Mouse (Mus musculus) hindbrain, embryonic 11.5 days (tissue): ENCODE results near the gene Sms. TPM values are rescaled to one million over a fixed set of nuclear protein-coding genes. Genes with fewer than 3 reads are reported as not detected.

ENCODE experiments used
- ATAC-seq: fragments of 200-750 bp; cut with Nextera tagmentation; 2 replicates; pipeline ENCODE4 v1.8.0; 2017; ENCODE audit warnings: mild to moderate bottlenecking, moderate TSS enrichment, moderate library complexity; ENCODE audit not compliant: low FRiP score
- DNase-seq: peaks from one replicate; pipeline ENCODE4 v3.0.0-alpha.2; 2015; ENCODE audit warnings: low spot score
- H3K27ac ChIP-seq: fragments of 300-500 bp; sonication (generic); 2 replicates; pipeline ENCODE4 v1.5.1; 2014; ENCODE audit warnings: mild to moderate bottlenecking, low read depth, low read length
- H3K27me3 ChIP-seq: fragments of 300-500 bp; sonication (generic); 2 replicates; pipeline ENCODE4 v1.6.1; 2014; ENCODE audit warnings: mild to moderate bottlenecking, low read length, moderate library complexity, mixed read lengths; ENCODE audit not compliant: control insufficient read depth, insufficient read depth
- H3K36me3 ChIP-seq: fragments of 300-500 bp; sonication (generic); 2 replicates; pipeline ENCODE4 v1.6.1; 2014; ENCODE audit warnings: mild to moderate bottlenecking, low read length, moderate library complexity, mixed read lengths; ENCODE audit not compliant: control insufficient read depth, insufficient read depth
- H3K4me1 ChIP-seq: fragments of 300-500 bp; sonication (generic); replicated peaks from 2 replicates; pipeline ENCODE4 v1.6.1; 2014; ENCODE audit warnings: low read length, mixed read lengths; ENCODE audit not compliant: control insufficient read depth, insufficient read depth
- H3K4me2 ChIP-seq: fragments of 300-500 bp; sonication (generic); replicated peaks from 2 replicates; pipeline ENCODE4 v1.6.1; 2014; ENCODE audit warnings: mild to moderate bottlenecking, low read depth, low read length
- H3K4me3 ChIP-seq: fragments of 300-500 bp; sonication (generic); 2 replicates; pipeline ENCODE4 v1.5.1; 2014; ENCODE audit warnings: low read depth, low read length
- H3K9ac ChIP-seq: fragments of 300-500 bp; sonication (generic); 2 replicates; pipeline ENCODE4 v1.6.1; 2014; ENCODE audit warnings: low read depth, low read length
- H3K9me3 ChIP-seq: fragments of 300-500 bp; sonication (generic); 2 replicates; pipeline ENCODE4 v1.6.1; 2016; ENCODE audit warnings: low read length; ENCODE audit not compliant: control insufficient read depth
- WGBS: fragments of 180-500 bp; shearing (Covaris S2); extraction: QIAGEN DNeasy Blood & Tissue Kit; methylation state at CpG from one replicate; pipeline ENCODE4 v1.1.7; 2014; 5-methylcytosine and 5-hydroxymethylcytosine counted together
- polyA plus RNA-seq: library from polyadenylated mRNA; unstranded; fragments of >200 nt; fragmentation: Nextera tagmentation; extraction: Ambion mirVana; gene quantifications from 2 replicates; pipeline ENCODE4 v1.2.1, GENCODE M21; 2014

The Sms gene
- polyA plus RNA-seq, 1 experiment from 2014 or later: 110 TPM

DNA sequence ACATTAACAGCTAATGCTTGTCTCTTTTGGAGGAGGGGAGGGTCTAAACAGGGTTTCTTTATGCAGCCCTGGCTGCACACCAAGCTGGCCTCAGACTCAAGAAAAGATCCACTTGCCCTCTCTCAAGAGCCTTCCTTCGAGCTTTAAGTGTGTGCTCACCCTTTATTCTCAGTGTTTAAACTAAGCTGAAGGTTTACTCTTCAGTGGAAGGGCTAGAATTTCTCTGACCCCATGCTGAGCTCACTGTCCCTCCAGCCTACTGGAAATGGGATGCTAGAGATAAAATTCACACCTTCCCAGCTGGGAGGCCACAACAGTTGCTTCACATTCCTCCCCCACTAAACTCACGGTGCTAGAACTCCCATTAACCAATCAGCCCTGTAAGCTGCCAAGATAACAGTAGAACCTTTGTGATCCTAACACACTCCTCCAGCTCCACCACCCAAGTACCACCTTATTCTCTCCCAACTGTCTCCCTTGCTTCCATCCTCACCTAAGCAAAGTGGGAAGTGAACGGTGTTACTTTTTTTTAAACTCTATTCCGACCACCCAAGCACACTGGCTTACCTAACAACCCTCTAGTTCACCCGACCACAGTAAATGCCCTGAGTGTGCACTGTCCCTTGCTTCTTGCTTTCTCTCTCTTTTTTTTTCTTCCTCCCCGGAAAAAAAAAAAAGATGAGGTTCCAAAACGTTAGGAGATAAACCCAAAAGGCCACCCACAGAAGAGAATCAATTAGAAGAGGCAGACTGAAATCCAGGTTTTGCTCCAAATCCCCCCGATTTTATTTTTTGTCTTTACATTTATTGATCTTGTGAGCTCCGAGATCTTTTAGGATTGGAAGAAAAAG is 2.0 kb downstream of the Sms start:
- Histone ChIP-seq H3K4me1 (no peaks in the 10 kb centered on the region), H3K27me3 (no peaks in the 10 kb centered on the region), H3K36me3 (no peaks in the 10 kb centered on the region), H3K9me3 (no peaks in the 10 kb centered on the region), H3K27ac (no peak overlapping the region), H3K4me2 (peak overlapping the region; percentile 44), H3K4me3 (peak overlapping the region; percentile 62), H3K9ac (peak overlapping the region; percentile 31; the same call in 1 of the 2 replicates)
- 19% methylated on average over 9 of the region's 9 CpGs for WGBS
- peak; percentile 11 for DNase-seq
- no peak for ATAC-seq

DNA sequence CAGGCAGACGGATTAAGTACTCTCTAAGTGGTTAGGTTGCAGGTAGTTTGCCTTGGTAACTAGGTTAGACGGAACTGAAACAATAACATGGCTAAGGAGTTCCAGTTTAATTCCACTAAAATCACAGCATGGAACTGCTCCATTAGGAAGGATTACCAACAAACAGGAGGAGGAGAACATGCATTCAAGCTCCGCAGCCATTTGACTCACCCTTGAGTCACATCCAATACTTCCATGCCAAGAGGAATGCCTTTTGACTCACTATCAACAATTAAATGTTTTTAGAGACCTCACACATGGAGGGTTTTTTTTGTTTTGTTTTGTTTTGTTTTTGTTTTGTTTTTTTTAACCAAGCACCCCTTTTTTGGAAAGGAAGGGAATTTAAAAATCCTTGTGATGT is 3.3 kb downstream of the Sms start:
- Histone ChIP-seq H3K9ac (no peak overlapping the region), H3K27ac (no peak overlapping the region), H3K4me2 (no peak overlapping the region), H3K4me1 (no peaks in the 10 kb centered on the region), H3K9me3 (no peaks in the 10 kb centered on the region), H3K36me3 (no peaks in the 10 kb centered on the region), H3K27me3 (no peaks in the 10 kb centered on the region), H3K4me3 (no peak overlapping the region)
- 93% methylated on average over 3 of the region's 3 CpGs for WGBS
- ATAC-seq (no peak), DNase-seq (no peak)

DNA sequence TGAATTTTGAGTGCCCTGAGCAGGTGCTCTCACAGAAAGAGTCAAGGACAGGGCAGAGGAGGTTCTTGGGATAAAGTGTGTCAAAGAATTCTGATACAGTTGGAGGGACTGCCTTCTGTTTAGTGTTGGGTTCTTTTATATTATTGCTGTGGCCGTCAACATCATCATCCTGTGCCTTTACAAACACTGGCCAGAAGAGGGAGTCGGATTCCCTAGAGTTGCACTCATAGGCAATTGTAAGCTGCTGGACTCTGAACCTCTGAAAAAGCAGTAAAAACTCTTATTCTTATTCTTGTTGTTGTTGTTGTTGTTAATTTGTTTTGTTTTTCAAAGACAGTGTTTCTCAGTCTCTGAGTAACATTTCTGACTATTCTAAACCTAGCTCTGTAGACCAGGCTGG is 5.3 kb downstream of the Sms start:
- H3K9ac ChIP-seq: no peak overlapping the region
- ATAC-seq (no peak), DNase-seq (peak; percentile 24)
- no peak overlapping the region for H3K4me3 ChIP-seq
- H3K27ac ChIP-seq: no peak overlapping the region
- H3K4me1 ChIP-seq: no peaks in the 10 kb centered on the region
- no peaks in the 10 kb centered on the region for H3K9me3 ChIP-seq
- H3K27me3 ChIP-seq: no peaks in the 10 kb centered on the region
- H3K36me3 ChIP-seq: no peaks in the 10 kb centered on the region
- WGBS: 56% methylated on average over 2 of the region's 2 CpGs
- no peak overlapping the region for H3K4me2 ChIP-seq

DNA sequence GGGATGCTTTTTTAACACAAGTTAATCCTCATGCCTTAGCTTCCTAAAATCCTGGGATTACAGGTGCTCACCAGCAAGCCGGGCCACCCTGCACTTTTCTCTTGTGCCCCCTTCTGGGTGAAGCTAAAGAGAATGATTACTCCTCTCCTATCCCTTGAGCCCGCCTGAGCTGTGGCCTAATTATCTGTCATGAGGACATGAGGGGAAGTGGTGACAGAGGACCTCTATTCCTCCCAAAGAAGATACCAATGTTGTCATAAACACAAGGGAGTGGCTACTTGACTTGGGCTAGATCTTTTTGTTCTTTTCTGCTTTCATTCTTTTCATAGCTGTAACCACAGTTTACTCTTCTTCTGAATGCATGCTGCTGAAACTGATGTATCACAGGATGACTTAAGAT is 9.2 kb downstream of the Sms start:
- Histone ChIP-seq H3K4me3 (no peak overlapping the region), H3K36me3 (no peaks in the 10 kb centered on the region), H3K27ac (no peak overlapping the region), H3K9ac (no peak overlapping the region), H3K9me3 (no peaks in the 10 kb centered on the region), H3K4me2 (no peak overlapping the region), H3K27me3 (no peaks in the 10 kb centered on the region), H3K4me1 (no peaks in the 10 kb centered on the region)
- WGBS: 82% methylated on average over 2 of the region's 2 CpGs
- DNase-seq (no peak), ATAC-seq (no peak)

DNA sequence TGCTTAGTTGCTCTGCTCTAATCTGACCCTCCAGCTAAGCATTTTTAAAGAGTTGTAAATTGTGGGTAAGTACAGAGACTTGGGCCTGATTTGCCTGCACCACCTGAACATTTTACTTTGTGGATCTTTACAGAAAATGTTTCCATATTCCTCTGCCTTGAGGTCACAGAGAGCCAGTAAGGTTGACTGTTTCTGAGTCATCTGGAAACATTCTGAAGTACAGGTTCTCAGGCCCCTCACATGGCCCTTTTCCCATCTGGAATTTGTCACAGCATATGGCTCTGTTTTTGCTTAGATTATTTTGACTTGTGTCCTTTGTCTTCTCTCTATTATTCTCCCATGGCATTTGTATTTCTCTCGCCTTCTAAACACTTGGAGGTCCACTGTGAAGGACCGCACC is 10.2 kb downstream of the Sms start:
- DNase-seq (no peak), ATAC-seq (no peak)
- Histone ChIP-seq H3K27me3 (no peaks in the 10 kb centered on the region), H3K27ac (no peak overlapping the region), H3K4me1 (no peaks in the 10 kb centered on the region), H3K4me3 (no peak overlapping the region), H3K9ac (no peak overlapping the region), H3K4me2 (no peak overlapping the region), H3K9me3 (no peaks in the 10 kb centered on the region), H3K36me3 (no peaks in the 10 kb centered on the region)
- WGBS: 73% methylated on average over 2 of the region's 2 CpGs

DNA sequence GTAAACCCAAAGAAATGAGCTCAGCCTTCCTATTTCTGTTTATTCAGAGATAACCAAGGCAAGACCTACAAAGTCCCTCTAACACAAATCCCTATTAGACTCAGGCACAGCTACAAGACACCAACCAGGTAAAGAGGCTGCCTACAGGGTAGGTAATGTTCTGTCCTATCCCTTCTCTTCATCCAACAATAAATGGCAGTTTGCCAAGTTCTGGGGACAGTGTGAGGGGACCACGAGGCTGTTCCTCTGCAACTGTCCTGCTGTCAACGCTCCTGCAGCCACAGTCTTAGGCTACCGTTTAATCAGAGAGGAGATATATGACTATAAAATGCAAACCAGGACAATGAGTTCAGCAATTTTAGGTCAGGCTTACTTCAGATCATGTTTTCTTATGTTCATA is 14.8 kb downstream of the Sms start:
- H3K36me3 ChIP-seq: no peaks in the 10 kb centered on the region
- WGBS: 78% methylated on average over 3 of the region's 3 CpGs
- H3K4me2 ChIP-seq: no peak overlapping the region
- no peaks in the 10 kb centered on the region for H3K4me1 ChIP-seq
- no peaks in the 10 kb centered on the region for H3K27me3 ChIP-seq
- ATAC-seq (no peak), DNase-seq (no peak)
- H3K4me3 ChIP-seq: no peak overlapping the region
- H3K9ac ChIP-seq: no peak overlapping the region
- H3K27ac ChIP-seq: no peak overlapping the region
- H3K9me3 ChIP-seq: no peaks in the 10 kb centered on the region

DNA sequence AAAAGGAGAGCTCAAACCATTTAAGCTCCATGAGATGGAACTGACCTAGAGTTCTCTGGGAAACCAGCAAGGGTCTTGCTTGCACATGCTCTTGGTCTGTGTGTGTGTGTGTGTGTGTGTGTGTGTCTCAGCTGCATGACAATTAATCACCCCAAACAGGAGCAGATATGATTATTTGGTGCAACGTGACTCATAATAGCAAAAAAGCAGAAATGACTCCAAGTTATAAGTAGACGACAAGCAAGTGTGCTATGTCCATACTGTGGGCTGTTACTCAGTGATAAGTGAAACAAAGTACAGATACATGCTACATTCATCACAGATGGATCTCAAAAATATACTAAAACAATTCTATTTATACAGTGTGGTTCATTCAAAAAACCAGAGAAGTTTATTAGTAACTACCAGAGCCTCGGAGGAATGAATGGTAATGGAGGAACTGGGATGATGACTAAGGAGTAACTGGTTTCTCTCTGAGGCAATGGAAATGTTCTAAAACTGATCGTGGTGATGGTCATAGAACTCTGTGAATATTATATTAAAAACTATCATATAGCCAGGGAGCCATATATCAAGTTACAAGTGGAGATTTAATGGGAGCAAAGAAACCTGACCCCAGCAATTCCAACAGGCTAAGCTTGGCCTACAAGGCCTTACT is 15.8 kb downstream of the Sms start:
- no peak overlapping the region for H3K27ac ChIP-seq
- H3K36me3 ChIP-seq: no peaks in the 10 kb centered on the region
- H3K27me3 ChIP-seq: no peaks in the 10 kb centered on the region
- H3K9me3 ChIP-seq: no peaks in the 10 kb centered on the region
- ATAC-seq (no peak), DNase-seq (no peak)
- H3K9ac ChIP-seq: no peak overlapping the region
- H3K4me3 ChIP-seq: no peak overlapping the region
- H3K4me2 ChIP-seq: no peak overlapping the region
- H3K4me1 ChIP-seq: no peaks in the 10 kb centered on the region
- 83% methylated on average over 4 of the region's 4 CpGs for WGBS

DNA sequence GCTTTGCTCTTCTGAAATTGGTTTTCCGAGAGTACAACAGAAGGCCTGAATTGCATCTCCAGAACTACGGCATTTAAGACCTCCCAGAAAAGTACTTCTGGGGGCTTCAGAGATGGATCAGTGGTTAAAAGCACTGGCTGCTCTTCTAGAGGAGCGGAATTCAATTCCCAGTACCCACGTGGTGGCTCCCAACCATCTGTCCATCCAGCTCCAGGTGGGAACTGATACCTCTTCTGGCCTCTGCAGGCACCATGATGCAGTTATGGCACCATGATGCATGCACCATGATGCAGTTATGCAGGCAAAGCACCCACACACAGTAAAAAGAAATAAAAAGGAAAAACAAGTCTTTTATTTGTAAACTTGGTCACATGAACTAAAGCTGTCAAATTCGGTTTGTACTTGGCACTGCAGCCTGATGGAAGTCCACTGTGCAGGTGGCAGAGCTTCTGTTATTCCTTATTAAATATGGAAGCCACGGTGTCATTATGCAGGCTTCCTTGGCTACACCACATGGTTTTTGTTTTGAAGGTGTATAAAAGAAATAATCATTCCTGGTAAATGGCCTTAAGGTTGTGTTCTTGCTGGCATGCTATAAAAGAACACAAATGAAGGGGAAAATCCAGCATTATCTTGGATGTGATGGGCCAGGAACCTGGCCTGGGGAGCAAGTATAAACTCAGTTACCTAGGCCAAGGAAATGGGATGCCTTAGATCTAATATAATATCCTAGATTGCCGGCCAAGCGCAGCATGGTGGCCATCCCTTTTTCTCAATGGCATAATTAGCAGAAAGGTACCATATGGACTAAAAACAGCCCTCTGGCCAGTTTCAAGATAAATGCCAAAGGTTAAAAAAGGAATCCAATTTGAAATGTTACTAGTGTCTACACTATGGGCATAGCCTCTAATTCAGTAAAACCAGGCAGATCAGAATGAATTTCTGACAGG is 20.1 kb downstream of the Sms start:
- no peak overlapping the region for H3K27ac ChIP-seq
- no peaks in the 10 kb centered on the region for H3K36me3 ChIP-seq
- no peaks in the 10 kb centered on the region for H3K4me1 ChIP-seq
- no peak overlapping the region for H3K4me3 ChIP-seq
- H3K4me2 ChIP-seq: no peak overlapping the region
- H3K9ac ChIP-seq: no peak overlapping the region
- H3K9me3 ChIP-seq: no peaks in the 10 kb centered on the region
- ATAC-seq (no peak), DNase-seq (no peak)
- H3K27me3 ChIP-seq: no peaks in the 10 kb centered on the region
- 92% methylated on average over 8 of the region's 8 CpGs for WGBS
